Mouse (Mus musculus) kidney, postnatal 4 days (tissue): ENCODE data around the gene Rab34.

Experiments used
- DNase-seq, 2 experiments: peaks; one replicate each; pipeline ENCODE4 v3.0.0; 2021; ENCODE audit warnings: mixed read lengths in 2 of 2

Gene Rab34

DNA sequence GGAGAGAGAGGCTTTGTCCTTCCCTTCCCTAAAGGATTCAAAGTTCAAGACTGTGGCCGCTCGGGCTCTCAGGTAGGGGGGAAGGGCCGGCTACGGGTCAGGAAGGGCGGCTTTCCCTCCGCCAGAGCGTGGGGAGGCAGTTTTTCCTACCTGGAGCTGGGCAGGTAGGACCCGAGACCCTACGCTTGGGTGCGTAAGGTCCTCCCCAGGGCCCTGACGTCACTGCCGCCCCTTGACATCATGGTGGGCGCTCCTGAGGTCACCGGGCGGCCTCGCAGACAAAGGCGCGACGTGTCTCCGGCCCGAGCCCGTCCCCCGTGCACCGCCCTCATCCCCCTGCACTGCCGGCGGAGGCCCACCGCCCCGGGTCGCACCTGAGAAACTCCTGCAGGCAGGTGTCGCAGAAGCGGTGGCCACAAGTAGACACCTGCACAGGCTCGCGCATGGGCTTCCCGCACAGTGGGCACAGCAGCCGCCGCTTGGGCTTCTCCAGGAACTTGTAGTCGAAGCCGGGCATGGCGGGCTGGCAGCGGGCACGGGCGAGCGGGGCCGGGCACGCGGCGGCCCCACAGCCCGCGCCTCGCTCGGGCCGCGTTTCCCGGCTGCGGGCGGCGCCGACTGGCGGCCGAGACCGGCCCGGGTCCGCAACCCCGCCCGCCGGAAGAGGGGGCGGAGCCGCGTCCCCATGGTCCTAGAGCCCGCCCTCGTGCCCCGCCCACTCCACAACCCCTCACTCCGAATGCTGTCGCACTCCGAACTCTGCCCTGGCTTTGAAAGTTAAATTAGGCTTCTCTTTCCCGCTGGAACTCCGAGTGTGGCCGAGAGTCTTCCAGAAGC is 23.1 kb upstream of the Rab34 start, which contains the start of gene Traf4:
TSS of gene Traf4 (minus strand) at position 666 of the 837 bp plus-strand sequence.
- DNase-seq = peak; percentile 93 to 95

- DNase-seq = peak; percentile 77 to 86
Observed at GRCm38 (mm10) chr11:78165761-78166109, 22.5 kb upstream of the Rab34 start.

GRCm38 (mm10) chr11:78166161-78166560 is 22.1 kb upstream of the Rab34 start:
- no peak for DNase-seq

GRCm38 (mm10) chr11:78166640-78167039 is 21.6 kb upstream of the Rab34 start:
- DNase-seq = no peak

DNA sequence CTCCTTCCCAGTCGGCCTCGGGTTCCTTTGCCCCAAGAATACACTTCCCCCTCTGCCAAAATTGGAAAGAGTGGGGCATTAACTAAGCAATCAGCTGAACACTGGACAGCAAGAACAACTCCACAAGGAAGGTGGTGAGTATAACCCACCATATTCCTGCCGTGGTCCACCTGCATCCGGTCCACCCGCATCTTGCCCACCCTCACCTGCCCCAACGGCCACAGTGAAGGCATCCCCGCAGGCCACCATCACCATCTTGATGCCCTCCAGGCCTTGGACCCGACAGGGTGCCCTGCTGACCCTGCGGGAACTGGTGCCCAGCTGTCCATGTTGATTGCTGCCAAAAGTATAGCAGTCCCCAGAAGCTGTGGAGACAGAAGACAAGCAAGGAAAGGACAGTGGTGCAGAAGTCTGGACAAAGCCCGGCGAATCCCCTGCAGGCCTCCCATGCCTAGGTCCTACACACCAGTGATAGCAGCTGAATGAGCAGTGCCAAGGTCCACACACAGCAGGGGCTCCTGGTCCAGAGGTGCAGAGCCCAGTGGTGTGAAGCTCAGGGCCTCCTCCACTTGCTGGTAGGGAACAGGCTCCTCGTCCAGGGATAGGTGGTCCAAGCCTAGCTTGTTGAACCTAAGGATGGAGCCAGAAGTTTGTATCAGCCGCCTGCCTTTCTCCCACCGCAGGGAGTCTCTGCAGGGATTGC is 20.8 kb upstream of the Rab34 start:
- DNase-seq = no peak

DNA sequence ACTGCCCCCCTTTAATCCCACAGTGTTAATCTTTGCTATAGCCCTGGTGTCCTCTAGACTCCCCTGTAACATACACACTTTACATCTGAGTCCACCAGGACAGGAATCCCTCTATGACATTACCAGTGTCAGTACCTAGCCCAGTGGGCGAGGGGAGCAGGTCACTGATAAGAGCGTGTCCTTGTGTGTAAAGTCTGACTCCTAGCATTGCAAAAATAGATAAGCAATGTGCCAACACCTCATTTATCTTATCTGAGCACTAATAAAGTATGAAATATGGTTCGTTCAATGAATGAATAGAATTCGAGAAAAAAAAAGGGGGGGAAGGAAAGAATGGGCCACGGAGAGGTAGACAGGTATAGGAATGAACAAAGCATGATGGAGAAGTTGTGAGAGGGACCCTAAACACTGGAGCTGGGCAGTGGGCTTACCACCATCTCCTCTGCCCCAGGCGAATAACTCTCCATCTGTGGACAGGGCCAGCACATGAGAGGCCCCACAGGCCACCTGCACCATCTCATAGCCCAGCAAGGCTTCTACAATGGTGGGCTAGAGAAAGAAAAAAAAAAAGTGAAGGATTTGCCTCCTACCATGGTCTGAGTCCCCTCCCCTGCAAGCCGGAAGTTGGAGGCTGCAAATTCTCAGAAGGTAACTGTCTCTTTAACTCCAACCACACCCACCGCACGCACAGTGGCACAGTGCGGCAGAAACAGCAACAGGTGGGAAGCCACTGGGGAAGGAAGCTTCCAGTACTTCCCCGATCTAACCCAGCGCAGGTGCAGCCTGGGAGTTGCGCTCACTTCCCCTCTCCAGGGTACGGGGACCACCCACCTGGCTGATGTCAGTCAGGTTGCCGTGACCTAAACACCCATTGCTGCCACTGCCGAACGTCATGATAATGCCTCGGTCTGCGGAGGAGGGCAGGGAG is 19.4 kb upstream of the Rab34 start:
- DNase-seq = peak in 1 of 2 experiments; percentile 49

DNA sequence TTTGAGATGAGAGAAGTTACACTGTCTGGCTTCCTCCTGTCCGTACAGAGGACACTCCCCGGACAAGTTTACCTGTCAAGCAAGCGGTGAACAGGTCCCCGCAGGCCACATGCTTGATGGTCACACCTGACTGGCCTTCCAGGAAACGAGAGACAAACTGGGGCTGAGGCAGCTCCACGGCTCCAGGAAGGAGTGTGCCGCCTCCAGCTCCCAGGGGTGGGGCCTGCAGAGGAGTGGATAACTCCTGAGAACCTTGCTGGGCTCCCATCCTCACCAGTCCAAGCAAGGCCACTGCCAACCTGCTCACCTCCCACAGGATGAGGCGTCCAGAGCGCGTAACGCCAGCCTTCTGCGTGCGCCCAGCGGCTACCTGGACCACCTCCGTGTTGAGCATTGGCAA is 17.9 kb upstream of the Rab34 start:
- peak in 1 of 2 experiments; percentile 66 for DNase-seq

DNA sequence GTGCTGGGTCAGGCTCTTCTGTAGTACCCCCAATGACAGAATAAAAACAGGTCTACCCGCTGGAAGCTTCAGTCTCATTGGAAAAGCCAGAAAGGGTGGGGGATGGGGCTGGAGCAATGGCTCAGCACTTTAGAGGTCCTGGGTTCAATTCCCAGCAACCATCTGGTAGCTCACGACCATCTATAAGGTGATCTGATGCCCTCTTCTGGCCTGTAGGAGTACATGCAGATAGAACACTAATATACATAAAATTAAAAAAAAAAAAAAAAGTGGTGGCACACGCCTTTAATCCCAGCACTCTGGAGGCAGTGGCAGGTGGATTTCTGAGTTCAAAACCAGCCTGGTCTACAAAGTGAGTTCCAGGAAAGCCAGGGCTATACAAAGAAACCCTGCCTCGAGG is 16.9 kb upstream of the Rab34 start:
- DNase-seq = no peak

- DNase-seq = peak in 1 of 2 experiments; percentile 60
Observed at GRCm38 (mm10) chr11:78172034-78172747, 16.0 kb upstream of the Rab34 start.

GRCm38 (mm10) chr11:78172748-78173383 is 15.4 kb upstream of the Rab34 start:
- DNase-seq = no peak

GRCm38 (mm10) chr11:78174506-78174905 is 13.7 kb upstream of the Rab34 start:
- DNase-seq = no peak

GRCm38 (mm10) chr11:78175771-78176401 is 12.3 kb upstream of the Rab34 start:
- no peak for DNase-seq

GRCm38 (mm10) chr11:78176402-78176862 is 11.8 kb upstream of the Rab34 start, which contains the start of the genes Nek8 and Tlcd1:
Gene Nek8 (minus strand): TSS chr11:78176675.
Gene Tlcd1 (plus strand): TSS chr11:78176711.
- DNase-seq = peak; percentile 95 to 97

DNA sequence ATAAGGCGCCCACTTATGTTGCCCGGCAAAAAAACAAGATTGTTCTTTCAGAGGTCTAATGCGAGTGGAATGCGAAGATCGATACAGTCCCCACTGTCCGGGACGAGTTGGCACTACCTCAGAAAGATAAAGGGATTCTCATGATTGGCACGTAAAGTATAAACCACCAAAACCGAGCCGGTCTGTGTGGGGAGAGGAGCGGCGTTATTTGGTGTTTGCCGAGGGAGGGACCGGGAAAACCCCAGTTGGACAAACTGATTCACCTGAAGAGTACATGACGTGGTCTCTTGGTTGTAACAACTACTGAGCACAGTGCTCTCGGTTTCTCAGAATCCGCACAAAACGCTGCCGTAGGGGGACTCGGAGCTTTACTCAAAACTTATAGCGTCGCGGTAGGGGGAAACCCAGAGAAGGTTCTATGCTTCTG is 11.3 kb upstream of the Rab34 start:
- peak; percentile 19 to 44 for DNase-seq

DNA sequence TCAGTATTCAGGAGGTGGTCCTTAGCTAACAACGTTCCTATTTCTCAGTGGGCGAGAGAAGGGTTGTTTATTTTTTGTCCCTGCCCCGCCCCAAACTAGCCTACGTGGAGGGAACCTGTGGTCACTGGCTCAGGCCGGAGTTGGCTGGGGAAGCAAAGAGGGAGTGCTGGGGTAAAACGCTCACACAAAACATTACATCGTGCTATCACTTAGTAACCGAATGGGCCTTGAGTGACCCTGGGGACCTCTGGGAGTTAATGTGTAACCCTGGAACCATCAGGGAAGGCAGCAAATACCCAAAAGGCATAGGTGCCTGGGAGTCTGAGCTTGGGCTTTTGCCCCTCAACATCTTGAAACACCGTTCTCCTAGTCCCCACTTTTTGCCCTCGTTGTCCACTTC is 10.8 kb upstream of the Rab34 start:
- peak; percentile 77 to 87 for DNase-seq

- peak; percentile 98 for DNase-seq
Observed at GRCm38 (mm10) chr11:78177903-78178858, 10.0 kb upstream of the Rab34 start.

- peak; percentile 77 to 86 for DNase-seq
Observed at GRCm38 (mm10) chr11:78178859-78179437, 9.3 kb upstream of the Rab34 start.

DNA sequence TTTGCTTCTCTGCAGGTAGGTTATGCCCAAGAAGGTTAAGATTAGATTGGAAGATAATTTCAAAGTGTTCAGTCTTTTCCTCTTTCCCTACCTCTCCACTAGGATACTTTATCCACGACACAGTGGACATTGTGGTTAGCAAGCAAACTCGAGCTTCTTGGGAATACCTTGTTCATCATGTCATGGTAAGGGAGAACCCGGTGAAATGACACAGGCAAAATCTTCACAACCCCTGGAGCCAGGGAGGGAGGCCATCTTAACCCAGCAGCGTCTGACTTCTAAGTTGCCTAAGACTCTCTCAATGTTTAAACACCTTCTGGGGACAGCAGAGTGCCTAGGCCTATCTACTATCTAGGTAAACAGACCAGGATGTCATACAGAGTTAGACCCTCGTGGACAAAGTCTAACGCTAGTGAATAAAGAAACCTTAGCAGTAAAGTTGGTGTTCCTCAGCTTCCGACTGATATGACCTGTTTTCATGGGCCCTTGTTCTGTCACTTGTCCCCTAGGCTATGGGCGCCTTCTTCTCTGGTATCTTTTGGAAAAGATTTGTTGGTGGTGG is 8.7 kb upstream of the Rab34 start:
- DNase-seq = no peak
